Mouse (Mus musculus) brown adipose tissue, adult 24 weeks (tissue): ENCODE results near the gene Slit1. TPM values are rescaled to one million over a fixed set of nuclear protein-coding genes. Genes with fewer than 3 reads are reported as not detected.

Source experiments
- H3K27ac ChIP-seq: fragments of 200-500 bp; replicated peaks from 2 replicates; pipeline ENCODE4 v1.5.1; 2012; ENCODE audit warnings: low read depth, mild to moderate bottlenecking, low read length
- H3K4me1 ChIP-seq: fragments of 200-500 bp; 2 replicates; pipeline ENCODE4 v1.6.1; 2012; ENCODE audit warnings: low read length, mixed read lengths; ENCODE audit not compliant: control insufficient read depth, insufficient read depth, insufficient read length
- H3K4me3 ChIP-seq: fragments of 200-500 bp; 2 replicates; pipeline ENCODE4 v1.5.1; 2012; ENCODE audit warnings: low read depth, mild to moderate bottlenecking, low read length, moderate library complexity; ENCODE audit not compliant: insufficient read depth
- polyA plus RNA-seq: library from polyadenylated mRNA; stranded (reverse); fragments of >200 nt; gene quantifications from 2 replicates; pipeline ENCODE4 v1.2.4, GENCODE M21; 2012; ENCODE audit not compliant: missing spikeins, insufficient read depth, insufficient read length

Slit1 gene
- polyA plus RNA-seq, 1 experiment: not detected

DNA sequence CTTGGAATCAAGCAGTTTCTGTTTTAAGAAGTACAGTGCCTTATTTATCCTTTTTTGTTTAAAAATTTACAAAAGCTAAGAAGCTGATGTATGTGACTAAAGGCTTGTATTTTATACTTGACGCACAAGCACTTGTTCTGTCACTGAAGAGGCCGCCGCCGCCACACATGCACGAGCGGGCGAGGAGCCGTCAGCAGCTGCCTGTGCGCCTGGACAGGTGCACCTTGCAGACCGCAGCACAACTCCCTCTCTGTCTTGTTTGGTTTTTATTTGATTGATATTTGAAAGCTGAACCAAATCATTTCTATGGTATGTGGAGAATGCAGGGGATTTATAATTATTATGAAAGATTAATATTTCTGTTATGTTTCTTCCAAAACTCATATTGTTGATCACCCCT lies 156.7 kb downstream of the Slit1 start:
- H3K27ac ChIP-seq: no peak overlapping the region
- H3K4me3 ChIP-seq: no peak overlapping the region
- H3K4me1 ChIP-seq: no peaks in the 10 kb centered on the region

- H3K4me1 ChIP-seq: no peaks in the 10 kb centered on the region; the same call in 1 of the 2 replicates
- no peak overlapping the region for H3K27ac ChIP-seq
- no peak overlapping the region for H3K4me3 ChIP-seq
Observed at GRCm38 (mm10) chr19:41582918-41583514, 160.4 kb downstream of the Slit1 start.

DNA sequence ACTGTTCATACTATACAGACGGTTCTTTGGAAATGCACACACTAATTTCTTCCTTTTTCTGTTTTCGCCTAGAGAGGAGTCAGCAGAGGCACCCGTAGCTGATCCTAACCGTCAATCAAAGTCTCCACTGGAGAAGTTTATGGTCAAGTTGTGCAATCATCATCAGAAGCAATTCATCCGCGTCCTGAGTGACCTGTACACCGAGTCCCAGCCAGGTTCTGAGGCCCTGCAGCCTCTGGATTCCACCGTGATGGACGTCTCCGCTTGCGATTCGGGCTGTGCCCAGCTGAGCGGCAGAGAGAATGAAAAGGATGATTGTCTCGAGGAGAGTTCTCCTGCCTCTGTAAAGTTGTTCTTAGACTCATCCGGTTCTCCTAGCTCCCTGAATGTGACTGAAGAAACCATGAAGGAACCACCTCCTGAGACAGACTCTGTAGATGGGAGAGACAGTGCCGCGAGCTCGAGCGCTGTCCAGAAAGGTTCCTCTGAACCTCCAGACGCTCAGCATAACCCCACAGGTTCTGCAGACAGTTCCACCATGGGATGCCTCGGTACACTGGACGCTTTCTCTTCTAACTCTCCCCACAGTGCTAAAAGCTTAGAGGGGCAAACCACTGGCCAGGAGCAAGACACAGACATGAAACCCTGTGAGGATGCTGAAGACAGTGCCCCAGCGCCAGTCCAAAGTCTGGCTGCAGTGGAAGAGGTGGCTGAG lies 161.6 kb downstream of the Slit1 start, which contains the start of gene Gm340:
Gm340 (plus strand) TSS at position 665 of the 715 bp plus-strand sequence.
- H3K4me3 ChIP-seq: no peak within 1 kb of the TSS
- no peak within 1 kb of the TSS for H3K27ac ChIP-seq
- no peaks in the 10 kb centered on the region; the same call in 1 of the 2 replicates for H3K4me1 ChIP-seq

DNA sequence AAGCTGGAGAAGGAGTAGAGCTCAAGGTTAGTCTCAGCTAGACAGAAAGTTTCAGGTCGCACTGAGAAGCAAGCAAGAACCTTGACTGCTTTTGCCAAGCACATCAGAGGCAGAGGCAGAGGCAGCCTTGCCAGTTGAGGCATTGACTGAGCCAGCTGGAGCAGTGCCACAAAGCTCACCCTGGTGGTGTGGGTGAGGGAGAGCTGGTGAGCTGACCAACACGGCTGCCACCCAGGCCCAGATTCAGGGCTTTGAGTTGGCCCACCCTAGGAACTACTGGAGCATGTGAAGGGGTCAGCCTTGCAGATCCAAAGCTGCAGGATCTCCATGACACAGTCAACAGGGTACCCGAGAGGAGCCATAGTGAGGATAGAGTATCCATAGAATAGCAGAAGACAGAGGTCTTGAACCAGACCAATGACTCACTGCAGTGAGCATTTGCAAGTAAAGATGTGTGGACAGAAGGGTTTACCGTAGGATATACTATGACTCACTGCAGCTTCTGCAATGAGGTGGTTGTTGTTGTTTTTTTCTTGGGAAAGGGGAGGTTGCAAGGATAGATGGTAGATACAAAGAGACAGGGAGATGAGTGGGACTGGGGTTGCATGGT lies 164.0 kb downstream of the Slit1 start:
- Histone ChIP-seq H3K4me1 (no peaks in the 10 kb centered on the region; the same call in 1 of the 2 replicates), H3K4me3 (no peak overlapping the region), H3K27ac (no peak overlapping the region)

DNA sequence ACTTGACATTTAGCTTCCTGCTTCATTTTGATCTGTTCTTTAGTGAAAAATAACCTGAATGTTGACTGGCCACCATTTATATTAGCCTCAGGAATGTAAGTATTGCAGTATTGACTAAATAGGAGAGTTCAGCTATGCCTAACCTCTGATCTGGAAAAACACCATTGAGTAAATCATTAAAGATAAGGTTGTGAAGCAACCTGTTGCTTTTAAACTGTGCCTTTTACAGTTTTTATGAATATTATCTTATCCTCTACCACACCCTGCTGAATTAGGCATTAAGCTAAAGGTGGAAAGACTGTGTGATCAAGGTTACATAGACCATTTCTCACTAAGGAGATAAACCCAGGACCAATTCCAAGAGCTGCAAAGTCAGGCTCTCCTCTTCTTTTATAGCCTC lies 165.9 kb downstream of the Slit1 start:
- no peaks in the 10 kb centered on the region; the same call in 1 of the 2 replicates for H3K4me1 ChIP-seq
- H3K27ac ChIP-seq: no peak overlapping the region

GRCm38 (mm10) chr19:41573700-41574099 lies 169.8 kb downstream of the Slit1 start:
- H3K4me3 ChIP-seq: no peak overlapping the region
- no peaks in the 10 kb centered on the region for H3K4me1 ChIP-seq
- no peak overlapping the region for H3K27ac ChIP-seq

More for the DNA sequence above, 165.9 kb downstream of the Slit1 start:
- H3K4me3 ChIP-seq: no peak overlapping the region

DNA sequence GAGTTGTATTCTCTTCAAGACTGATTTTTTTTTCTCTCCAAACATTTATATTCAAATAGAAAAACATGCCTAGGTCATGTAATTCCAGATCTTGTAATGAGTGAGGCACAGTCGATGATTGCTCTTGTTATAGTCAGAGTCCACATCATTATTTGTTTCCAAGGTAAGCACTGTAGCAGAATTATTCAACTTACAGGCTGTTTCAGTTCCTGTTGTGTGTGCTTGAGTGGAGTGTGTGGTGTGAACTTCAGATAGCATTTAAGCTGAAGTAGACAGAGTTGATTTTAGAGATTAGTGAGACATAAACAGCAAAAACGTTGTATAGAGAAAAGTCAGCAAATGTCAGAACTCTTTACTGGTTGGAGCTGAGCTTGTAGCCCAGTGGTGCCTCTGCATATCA lies 174.7 kb downstream of the Slit1 start:
- Histone ChIP-seq H3K4me1 (no peaks in the 10 kb centered on the region), H3K4me3 (no peak overlapping the region), H3K27ac (no peak overlapping the region)

DNA sequence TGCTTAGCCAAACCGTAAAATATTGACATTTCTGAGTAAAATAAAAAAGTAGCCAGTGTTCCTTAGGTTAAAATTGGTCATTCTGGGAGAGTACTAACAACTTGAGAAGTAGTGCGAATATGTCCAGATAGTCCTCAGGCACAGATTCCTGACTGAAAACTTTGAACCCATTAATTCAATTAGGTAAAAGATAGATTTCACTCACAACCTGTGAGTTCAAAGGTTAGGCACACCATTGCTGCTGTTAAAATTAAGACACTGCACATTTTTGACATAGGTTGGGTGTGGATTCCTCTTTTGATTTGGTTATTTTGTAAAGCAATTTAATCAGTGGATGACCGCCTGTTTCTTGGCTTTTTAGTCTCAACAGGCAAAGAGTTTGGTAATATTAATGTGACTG lies 182.6 kb downstream of the Slit1 start:
- Histone ChIP-seq H3K27ac (no peak overlapping the region), H3K4me3 (no peak overlapping the region), H3K4me1 (no peaks in the 10 kb centered on the region)

DNA sequence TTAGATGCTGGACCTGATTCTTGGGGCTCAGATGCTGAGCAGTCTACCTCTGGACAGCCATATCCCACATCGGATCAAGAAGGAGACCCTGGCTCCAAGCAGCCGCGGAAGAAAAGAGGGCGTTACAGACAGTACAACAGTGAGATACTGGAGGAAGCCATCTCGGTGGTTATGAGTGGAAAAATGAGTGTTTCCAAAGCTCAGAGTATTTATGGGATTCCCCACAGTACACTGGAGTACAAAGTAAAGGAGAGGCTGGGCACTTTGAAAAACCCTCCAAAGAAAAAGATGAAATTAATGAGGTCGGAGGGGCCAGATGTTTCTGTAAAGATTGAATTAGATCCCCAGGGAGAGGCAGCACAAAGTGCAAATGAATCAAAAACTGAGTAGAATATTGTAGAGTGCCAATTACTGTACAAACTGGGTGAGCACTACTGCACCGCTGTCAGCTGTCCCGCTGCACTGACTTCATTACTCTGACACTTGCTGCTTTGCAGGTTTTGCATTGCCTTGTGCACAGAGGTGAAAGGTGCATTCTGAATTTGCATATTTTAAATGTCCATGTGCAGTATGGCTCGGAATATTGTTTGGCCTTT lies 184.5 kb downstream of the Slit1 start:
- H3K4me3 ChIP-seq: no peak overlapping the region
- no peak overlapping the region for H3K27ac ChIP-seq
- no peaks in the 10 kb centered on the region for H3K4me1 ChIP-seq

- no peak overlapping the region for H3K27ac ChIP-seq
- H3K4me1 ChIP-seq: no peaks in the 10 kb centered on the region
- no peak overlapping the region for H3K4me3 ChIP-seq
Observed at GRCm38 (mm10) chr19:41557491-41557890, 186.0 kb downstream of the Slit1 start.

- H3K4me3 ChIP-seq: no peak overlapping the region
- no peaks in the 10 kb centered on the region for H3K4me1 ChIP-seq
- no peak overlapping the region for H3K27ac ChIP-seq
Observed at GRCm38 (mm10) chr19:41556981-41557380, 186.5 kb downstream of the Slit1 start.

Other genes with a start within 250 kb of the Slit1 start
- 1.4 and 3.4 TPM in 2 replicates for gene Gm340, start 161.3 kb downstream of the Slit1 start, polyA plus RNA-seq
- 2.5 and 2.8 TPM in 2 replicates for gene Arhgap19, start 58.4 kb upstream of the Slit1 start, polyA plus RNA-seq
- gene Frat1, start 86.3 kb upstream of the Slit1 start, polyA plus RNA-seq: 5.3 and 6.0 TPM in 2 replicates
- gene Frat2, start 104.5 kb upstream of the Slit1 start, polyA plus RNA-seq: 1.3 and 2.1 TPM in 2 replicates
- gene Rrp12, start 152.5 kb upstream of the Slit1 start, polyA plus RNA-seq: 3.3 and 3.6 TPM in 2 replicates
- 903 and 992 TPM in 2 replicates for gene Pgam1, start 168.3 kb upstream of the Slit1 start, polyA plus RNA-seq
- 21.6 and 24.3 TPM in 2 replicates for gene Exosc1, start 189.8 kb upstream of the Slit1 start, polyA plus RNA-seq
- 6.6 and 10.9 TPM in 2 replicates for gene Zdhhc16, start 189.8 kb upstream of the Slit1 start, polyA plus RNA-seq
- gene Mms19, start 237.5 kb upstream of the Slit1 start, polyA plus RNA-seq: 8.6 and 9.6 TPM in 2 replicates
- gene Ubtd1, start 238.1 kb upstream of the Slit1 start, polyA plus RNA-seq: 8.4 and 9.0 TPM in 2 replicates